Mouse (Mus musculus) brain, embryonic 14.5 days (tissue): ENCODE results near the gene Trdmt1.

Experiments used
- CTCF ChIP-seq: fragments of 200-500 bp; IDR thresholded peaks from 2 replicates; pipeline ENCODE4 v1.5.1; 2012; ENCODE audit warnings: inconsistent platforms, mild to moderate bottlenecking, moderate library complexity, borderline replicate concordance; ENCODE audit not compliant: insufficient read depth, insufficient read length; ENCODE audit errors: extremely low read depth
- POLR2A ChIP-seq: fragments of 200-500 bp; IDR thresholded peaks from 2 replicates; pipeline ENCODE4 v1.6.1; 2012; ENCODE audit warnings: mild to moderate bottlenecking, inconsistent platforms, borderline replicate concordance; ENCODE audit not compliant: poor library complexity, insufficient read depth, insufficient read length, severe bottlenecking; ENCODE audit errors: extremely low read depth

DNA sequence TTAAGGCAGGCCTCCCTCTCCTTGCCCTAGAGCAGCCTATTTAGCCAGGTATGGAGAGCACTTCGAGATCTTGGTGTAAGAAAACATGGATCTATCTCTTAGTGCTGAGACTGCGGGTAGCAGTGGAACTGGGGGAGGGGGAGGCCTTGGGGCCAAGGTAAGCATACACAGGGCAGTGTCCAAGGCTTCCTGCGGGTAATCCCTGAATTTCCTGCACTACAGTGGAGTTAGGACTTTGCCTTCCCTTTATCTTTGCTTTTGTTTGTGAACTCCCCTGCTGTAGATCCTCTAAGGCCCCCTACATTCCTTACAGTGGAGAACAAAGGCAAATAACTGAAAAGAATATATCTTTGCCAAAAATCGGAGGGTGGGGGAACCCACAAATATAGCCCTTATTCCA is 29.5 kb downstream of the Trdmt1 start:
- no peak for TF ChIP-seq POLR2A
- TF ChIP-seq CTCF = no peak
